Mouse (Mus musculus): ENCODE measurements around the gene Atp10a.

The Atp10a gene

GRCm38 (mm10) chr7:58736841-58737547 is 81.0 kb downstream of the Atp10a start:
- DNase-seq (ENCODE audit: low read depth, low spot score) = no peak

- no peak for DNase-seq (ENCODE audit: low read depth, low spot score)
Measured at GRCm38 (mm10) chr7:58740196-58740595, 84.2 kb downstream of the Atp10a start.

GRCm38 (mm10) chr7:58740842-58741241 is 84.9 kb downstream of the Atp10a start:
- no peak for DNase-seq (ENCODE audit: low read depth, low spot score)

- DNase-seq (ENCODE audit: low read depth, low spot score) = no peak
Measured at GRCm38 (mm10) chr7:58742009-58742408, 86.0 kb downstream of the Atp10a start.

GRCm38 (mm10) chr7:58742648-58743047 is 86.7 kb downstream of the Atp10a start:
- no peak for DNase-seq (ENCODE audit: low read depth, low spot score)

- no peak for DNase-seq (ENCODE audit: low read depth, low spot score)
Measured at GRCm38 (mm10) chr7:58743362-58744320, 87.7 kb downstream of the Atp10a start.

GRCm38 (mm10) chr7:58746817-58747216 is 90.9 kb downstream of the Atp10a start:
- DNase-seq (ENCODE audit: low read depth, low spot score) = no peak

- DNase-seq (ENCODE audit: low read depth, low spot score) = no peak
Measured at GRCm38 (mm10) chr7:58749904-58750612, 94.1 kb downstream of the Atp10a start.

GRCm38 (mm10) chr7:58752041-58752440 is 96.1 kb downstream of the Atp10a start:
- DNase-seq (ENCODE audit: low read depth, low spot score) = no peak

GRCm38 (mm10) chr7:58754076-58754475 is 98.1 kb downstream of the Atp10a start:
- DNase-seq (ENCODE audit: low read depth, low spot score) = no peak

GRCm38 (mm10) chr7:58754536-58754935 is 98.6 kb downstream of the Atp10a start:
- DNase-seq (ENCODE audit: low read depth, low spot score) = no peak

- no peak for DNase-seq (ENCODE audit: low read depth, low spot score)
Measured at GRCm38 (mm10) chr7:58755083-58755482, 99.1 kb downstream of the Atp10a start.

GRCm38 (mm10) chr7:58755846-58756245 is 99.9 kb downstream of the Atp10a start:
- no peak for DNase-seq (ENCODE audit: low read depth, low spot score)

- no peak for DNase-seq (ENCODE audit: low read depth, low spot score)
Measured at GRCm38 (mm10) chr7:58757331-58757730, 101.4 kb downstream of the Atp10a start.

- no peak for DNase-seq (ENCODE audit: low read depth, low spot score)
Measured at GRCm38 (mm10) chr7:58758396-58758795, 102.4 kb downstream of the Atp10a start.

GRCm38 (mm10) chr7:58759265-58759664 is 103.3 kb downstream of the Atp10a start:
- no peak for DNase-seq (ENCODE audit: low read depth, low spot score)

GRCm38 (mm10) chr7:58767257-58767656 is 111.3 kb downstream of the Atp10a start:
- DNase-seq (ENCODE audit: low read depth, low spot score) = no peak

- no peak for DNase-seq (ENCODE audit: low read depth, low spot score)
Measured at GRCm38 (mm10) chr7:58768253-58768652, 112.3 kb downstream of the Atp10a start.

- peak; percentile 30 for DNase-seq (ENCODE audit: low read depth, low spot score)
Measured at GRCm38 (mm10) chr7:58770254-58770653, 114.3 kb downstream of the Atp10a start.

- DNase-seq (ENCODE audit: low read depth, low spot score) = no peak
Measured at GRCm38 (mm10) chr7:58772048-58772690, 116.2 kb downstream of the Atp10a start.

GRCm38 (mm10) chr7:58779146-58779545 is 123.2 kb downstream of the Atp10a start:
- DNase-seq (ENCODE audit: low read depth, low spot score) = no peak
